Mouse (Mus musculus): Measurements from ENCODE around the gene Socs3. TPM values are rescaled to one million over a fixed set of nuclear protein-coding genes. Genes with fewer than 3 reads are reported as not detected.

The Socs3 gene
- polyA plus RNA-seq, 1 experiment from 2014 or later = 3.4 TPM

DNA sequence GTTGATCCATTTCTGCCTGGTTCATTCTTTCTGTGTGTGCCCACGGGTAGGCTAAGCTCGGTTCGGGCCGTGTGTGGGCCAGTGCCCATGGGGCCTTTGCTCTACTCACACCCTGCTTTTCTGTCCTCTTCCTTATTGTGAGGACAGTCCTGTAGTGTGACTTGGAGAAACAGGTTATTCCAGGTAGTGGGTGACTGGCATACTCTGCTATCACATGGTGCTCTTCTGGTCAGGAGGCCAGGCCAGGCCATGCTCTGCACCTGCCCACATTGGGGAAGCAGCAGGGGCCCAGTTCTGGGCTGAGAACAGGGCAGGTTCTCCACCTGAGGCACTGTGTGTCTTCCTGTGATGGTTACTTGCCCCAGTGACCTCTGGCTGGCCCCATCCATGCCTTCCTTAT, 28.5 kb upstream of the Socs3 start:
- no peak overlapping the region for H3K4me3 ChIP-seq (ENCODE audit: low read depth, low read length)
- no peaks in the 10 kb centered on the region for H3K27me3 ChIP-seq (ENCODE audit: control insufficient read depth, insufficient read depth, low read length)
- DNase-seq (ENCODE audit: low spot score) (no peak), ATAC-seq (ENCODE audit: low FRiP score) (no peak)
- H3K9ac ChIP-seq (ENCODE audit: low read depth, low read length) = no peak overlapping the region
- no peaks in the 10 kb centered on the region for H3K9me3 ChIP-seq (ENCODE audit: control insufficient read depth, low read length)
- no peak overlapping the region for H3K27ac ChIP-seq (ENCODE audit: low read depth, low read length)
- no peaks in the 10 kb centered on the region for H3K4me1 ChIP-seq (replicated peaks; ENCODE audit: control insufficient read depth, insufficient read depth, low read length)
- H3K4me2 ChIP-seq (replicated peaks; ENCODE audit: low read depth, low read length) = no peak overlapping the region
- 0 out of 2 replicates have a peak, but pooled peaks cover 4% of the 10 kb centered on the region for H3K36me3 ChIP-seq (ENCODE audit: control insufficient read depth, insufficient read depth, low read length)
- WGBS = 95% methylated on average over 4 of the region's 4 CpGs

- no peak for DNase-seq (ENCODE audit: low spot score)
- Histone ChIP-seq H3K4me1 (replicated peaks; ENCODE audit: control insufficient read depth, insufficient read depth, low read length) (no peaks in the 10 kb centered on the region), H3K4me3 (ENCODE audit: low read depth, low read length) (no peak overlapping the region), H3K36me3 (ENCODE audit: control insufficient read depth, insufficient read depth, low read length) (no peaks in the 10 kb centered on the region), H3K27me3 (ENCODE audit: control insufficient read depth, insufficient read depth, low read length) (no peaks in the 10 kb centered on the region), H3K27ac (ENCODE audit: low read depth, low read length) (no peak overlapping the region), H3K9ac (ENCODE audit: low read depth, low read length) (no peak overlapping the region), H3K4me2 (replicated peaks; ENCODE audit: low read depth, low read length) (no peak overlapping the region), H3K9me3 (ENCODE audit: control insufficient read depth, low read length) (no peaks in the 10 kb centered on the region)
- no peak for ATAC-seq (ENCODE audit: low FRiP score)
- 94% methylated on average over 2 of the region's 2 CpGs for WGBS
Observed at GRCm38 (mm10) chr11:117997085-117997484, 27.2 kb upstream of the Socs3 start.

GRCm38 (mm10) chr11:117996066-117996465, 26.2 kb upstream of the Socs3 start:
- Histone ChIP-seq H3K9ac (ENCODE audit: low read depth, low read length) (no peak overlapping the region), H3K27ac (ENCODE audit: low read depth, low read length) (no peak overlapping the region), H3K4me2 (replicated peaks; ENCODE audit: low read depth, low read length) (no peak overlapping the region), H3K9me3 (ENCODE audit: control insufficient read depth, low read length) (no peaks in the 10 kb centered on the region), H3K27me3 (ENCODE audit: control insufficient read depth, insufficient read depth, low read length) (no peaks in the 10 kb centered on the region), H3K4me1 (replicated peaks; ENCODE audit: control insufficient read depth, insufficient read depth, low read length) (no peaks in the 10 kb centered on the region), H3K4me3 (ENCODE audit: low read depth, low read length) (no peak overlapping the region), H3K36me3 (ENCODE audit: control insufficient read depth, insufficient read depth, low read length) (no peaks in the 10 kb centered on the region)
- DNase-seq (ENCODE audit: low spot score) = no peak
- WGBS = 25% methylated on average over 3 of the region's 3 CpGs
- ATAC-seq (ENCODE audit: low FRiP score) = no peak

- Histone ChIP-seq H3K9ac (ENCODE audit: low read depth, low read length) (no peak overlapping the region), H3K27ac (ENCODE audit: low read depth, low read length) (no peak overlapping the region), H3K27me3 (ENCODE audit: control insufficient read depth, insufficient read depth, low read length) (no peaks in the 10 kb centered on the region), H3K4me3 (ENCODE audit: low read depth, low read length) (no peak overlapping the region), H3K36me3 (ENCODE audit: control insufficient read depth, insufficient read depth, low read length) (no peaks in the 10 kb centered on the region), H3K4me1 (replicated peaks; ENCODE audit: control insufficient read depth, insufficient read depth, low read length) (no peaks in the 10 kb centered on the region), H3K9me3 (ENCODE audit: control insufficient read depth, low read length) (no peaks in the 10 kb centered on the region), H3K4me2 (replicated peaks; ENCODE audit: low read depth, low read length) (no peak overlapping the region)
- 60% methylated on average over 3 of the region's 3 CpGs for WGBS
- DNase-seq (ENCODE audit: low spot score) (no peak), ATAC-seq (ENCODE audit: low FRiP score) (no peak)
Observed at GRCm38 (mm10) chr11:117995661-117996060, 25.8 kb upstream of the Socs3 start.

GRCm38 (mm10) chr11:117995255-117995654, 25.4 kb upstream of the Socs3 start:
- ATAC-seq (ENCODE audit: low FRiP score) (no peak), DNase-seq (ENCODE audit: low spot score) (no peak)
- no peak overlapping the region for H3K27ac ChIP-seq (ENCODE audit: low read depth, low read length)
- no peaks in the 10 kb centered on the region for H3K36me3 ChIP-seq (ENCODE audit: control insufficient read depth, insufficient read depth, low read length)
- no peaks in the 10 kb centered on the region for H3K4me1 ChIP-seq (replicated peaks; ENCODE audit: control insufficient read depth, insufficient read depth, low read length)
- 57% methylated on average over 2 of the region's 2 CpGs for WGBS
- H3K4me2 ChIP-seq (replicated peaks; ENCODE audit: low read depth, low read length) = no peak overlapping the region
- H3K4me3 ChIP-seq (ENCODE audit: low read depth, low read length) = no peak overlapping the region
- H3K9me3 ChIP-seq (ENCODE audit: control insufficient read depth, low read length) = no peaks in the 10 kb centered on the region
- H3K27me3 ChIP-seq (ENCODE audit: control insufficient read depth, insufficient read depth, low read length) = no peaks in the 10 kb centered on the region
- H3K9ac ChIP-seq (ENCODE audit: low read depth, low read length) = no peak overlapping the region

GRCm38 (mm10) chr11:117994250-117995057, 24.6 kb upstream of the Socs3 start:
- no peak overlapping the region for H3K27ac ChIP-seq (ENCODE audit: low read depth, low read length)
- 0 out of 2 replicates have a peak, but pooled peaks cover 2% of the 10 kb centered on the region for H3K4me1 ChIP-seq (replicated peaks; ENCODE audit: control insufficient read depth, insufficient read depth, low read length)
- H3K4me3 ChIP-seq (ENCODE audit: low read depth, low read length) = no peak overlapping the region
- no peak for DNase-seq (ENCODE audit: low spot score)
- no peak overlapping the region for H3K4me2 ChIP-seq (replicated peaks; ENCODE audit: low read depth, low read length)
- no peak overlapping the region for H3K9ac ChIP-seq (ENCODE audit: low read depth, low read length)
- 81% methylated on average over 9 of the region's 9 CpGs for WGBS
- H3K9me3 ChIP-seq (ENCODE audit: control insufficient read depth, low read length) = no peaks in the 10 kb centered on the region
- ATAC-seq (ENCODE audit: low FRiP score) = no peak
- H3K27me3 ChIP-seq (ENCODE audit: control insufficient read depth, insufficient read depth, low read length) = no peaks in the 10 kb centered on the region
- no peaks in the 10 kb centered on the region for H3K36me3 ChIP-seq (ENCODE audit: control insufficient read depth, insufficient read depth, low read length)

DNA sequence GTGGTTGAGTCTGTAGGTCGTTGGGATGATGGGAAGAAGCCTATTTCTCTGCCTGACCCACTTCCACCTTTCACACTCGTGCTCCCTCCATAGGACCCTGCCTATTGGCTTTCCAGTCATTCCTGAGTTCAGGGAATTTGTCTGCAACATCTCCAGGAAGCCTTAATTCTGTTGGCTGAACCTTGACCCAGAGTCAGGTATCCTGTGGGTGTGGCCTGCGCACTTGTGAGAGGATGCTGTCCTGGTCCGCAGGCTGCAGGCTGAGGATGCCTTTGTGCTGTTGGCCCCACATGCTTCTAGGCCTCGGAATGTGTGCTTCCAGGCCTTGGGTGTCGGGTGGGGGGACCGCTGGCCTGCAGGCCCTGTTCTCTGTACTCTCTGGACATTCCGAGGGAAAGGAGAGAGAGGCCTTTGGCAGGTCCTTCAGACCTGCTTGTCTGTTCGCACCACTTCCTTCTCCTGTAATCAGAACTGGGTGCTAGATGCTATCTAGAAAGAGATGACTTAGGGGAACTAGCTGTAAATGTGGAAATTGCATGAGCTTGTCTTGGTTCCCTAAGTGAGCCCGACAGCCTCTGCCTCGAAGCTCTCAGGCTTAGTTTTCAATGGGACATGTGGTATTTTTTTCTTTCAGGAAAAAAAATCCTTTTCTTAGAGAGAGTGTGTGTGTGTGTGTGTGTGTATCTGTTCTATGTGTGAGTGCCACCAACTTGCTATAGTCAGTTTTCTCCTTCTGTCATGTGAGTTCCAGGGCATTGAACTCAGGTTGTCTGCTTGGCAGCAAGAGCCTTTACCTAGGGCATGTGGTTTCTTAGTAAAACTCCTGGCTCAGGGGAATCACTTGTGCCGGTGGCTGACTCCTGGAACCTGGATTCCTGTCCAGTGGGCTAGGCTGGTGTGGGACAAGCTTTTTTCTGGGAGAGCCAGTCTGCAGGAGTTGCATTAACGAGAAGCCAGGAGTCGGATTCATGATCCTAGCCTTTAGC, 23.6 kb upstream of the Socs3 start:
- no peak for ATAC-seq (ENCODE audit: low FRiP score)
- 0 out of 2 replicates have a peak, but pooled peaks cover 2% of the 10 kb centered on the region for H3K4me1 ChIP-seq (replicated peaks; ENCODE audit: control insufficient read depth, insufficient read depth, low read length)
- H3K4me2 ChIP-seq (replicated peaks; ENCODE audit: low read depth, low read length) = no peak overlapping the region
- no peaks in the 10 kb centered on the region for H3K36me3 ChIP-seq (ENCODE audit: control insufficient read depth, insufficient read depth, low read length)
- H3K4me3 ChIP-seq (ENCODE audit: low read depth, low read length) = no peak overlapping the region
- DNase-seq (ENCODE audit: low spot score) = no peak
- no peaks in the 10 kb centered on the region for H3K27me3 ChIP-seq (ENCODE audit: control insufficient read depth, insufficient read depth, low read length)
- WGBS = 79% methylated on average over 14 of the region's 14 CpGs
- H3K9me3 ChIP-seq (ENCODE audit: control insufficient read depth, low read length) = no peaks in the 10 kb centered on the region
- no peak overlapping the region for H3K9ac ChIP-seq (ENCODE audit: low read depth, low read length)
- H3K27ac ChIP-seq (ENCODE audit: low read depth, low read length) = no peak overlapping the region

DNA sequence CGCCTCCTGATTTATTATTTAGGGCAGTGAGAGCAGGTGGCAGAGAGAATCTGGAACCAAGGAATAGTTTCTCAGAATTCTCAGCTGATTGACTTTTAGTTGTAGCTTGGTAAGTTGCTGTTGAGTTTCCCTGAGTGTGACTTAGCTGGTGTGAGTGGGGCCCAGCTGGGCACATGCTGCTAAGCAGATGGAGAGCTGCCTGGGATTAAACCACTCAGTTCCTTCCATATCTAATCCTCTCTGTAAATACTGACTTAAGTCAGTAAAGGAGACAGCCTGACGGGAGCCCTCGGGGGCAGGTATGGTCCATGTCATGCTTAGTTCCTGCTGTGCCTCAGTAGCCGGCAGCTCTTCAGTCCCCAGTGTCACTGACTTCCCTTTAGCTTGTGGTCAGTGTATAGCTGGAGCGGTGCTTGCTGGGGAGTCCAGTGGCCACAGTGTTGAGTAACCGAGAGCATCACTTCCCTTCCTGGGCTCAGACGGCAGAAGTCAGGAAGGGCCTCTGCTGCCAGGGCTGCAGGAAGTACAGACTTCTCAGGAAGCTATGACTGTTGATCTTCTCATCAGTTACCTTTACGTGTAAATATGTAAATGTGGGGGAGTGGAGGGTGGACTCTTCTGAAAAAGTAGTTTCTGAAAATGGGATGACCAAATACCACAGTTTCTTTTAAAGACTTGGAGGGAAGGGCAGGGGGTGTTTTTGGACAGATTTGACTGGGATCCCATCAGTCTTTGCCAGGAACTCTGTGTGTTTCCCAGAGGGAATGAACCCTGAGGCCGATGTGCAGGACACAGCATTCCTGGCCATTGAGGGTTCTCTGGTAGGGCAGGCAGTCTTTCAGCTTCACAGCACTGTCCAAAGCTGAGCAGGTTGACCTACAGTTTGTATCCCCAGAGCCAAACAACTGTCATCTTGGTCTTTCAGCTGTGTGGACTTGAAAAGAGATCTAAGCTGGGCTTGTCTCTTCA, 21.9 kb upstream of the Socs3 start:
- H3K9ac ChIP-seq (ENCODE audit: low read depth, low read length) = 0 out of 2 replicates have a peak overlapping the region, but pooled peaks have one; percentile 4
- WGBS = 79% methylated on average over 9 of the region's 9 CpGs
- no peak overlapping the region for H3K4me3 ChIP-seq (ENCODE audit: low read depth, low read length)
- no peaks in the 10 kb centered on the region for H3K36me3 ChIP-seq (ENCODE audit: control insufficient read depth, insufficient read depth, low read length)
- no peak overlapping the region for H3K27ac ChIP-seq (ENCODE audit: low read depth, low read length)
- ATAC-seq (ENCODE audit: low FRiP score) (no peak), DNase-seq (ENCODE audit: low spot score) (no peak)
- H3K4me1 ChIP-seq (replicated peaks; ENCODE audit: control insufficient read depth, insufficient read depth, low read length) = peaks cover 9% of the 10 kb centered on the region
- no peak overlapping the region for H3K4me2 ChIP-seq (replicated peaks; ENCODE audit: low read depth, low read length)
- no peaks in the 10 kb centered on the region for H3K27me3 ChIP-seq (ENCODE audit: control insufficient read depth, insufficient read depth, low read length)
- H3K9me3 ChIP-seq (ENCODE audit: control insufficient read depth, low read length) = no peaks in the 10 kb centered on the region

Measured in hindbrain, embryonic 11.5 days (tissue).